ENCODE assay signal across 9 mouse cellular contexts in genomic region chr2:153348100-153348831, GRCm38 (mm10). TPM values are rescaled to one million over a fixed set of nuclear protein-coding genes. Genes with fewer than 3 reads are reported as not detected.
A peak's percentile ranks its signal among the peaks of the same experiment; 100 is the strongest.
DNase-seq lines count a peak whose midpoint lies in the region; ATAC-seq and TF ChIP-seq lines count a peak whose summit lies in the region.
"Had no signal": no experiment of that assay in that cellular context is flagged by ENCODE, and none has a peak within 500 bp of the region (broad histone marks: within the 10 kb centered on the region; RNA-seq: fewer than 3 reads in every experiment).

No protein-coding gene starts in this region.

- 26% methylated on average over 6 of the region's 6 CpGs for WGBS in heart, adult 2 months
- WGBS in forebrain, embryonic 16.5 days: 39% methylated on average over 6 of the region's 6 CpGs
- WGBS in liver, embryonic 16.5 days (ENCODE audit: insufficient replicate concordance): 20% methylated on average over 6 of the region's 6 CpGs

- H3K27me3 ChIP-seq in heart, adult 2 months (ENCODE audit: control insufficient read depth, insufficient read depth, low read length): no peaks in the 10 kb centered on the region
- no peaks in the 10 kb centered on the region for H3K27me3 ChIP-seq in CH12.LX (replicated peaks)
- H3K27me3 ChIP-seq in forebrain, embryonic 16.5 days (replicated peaks; ENCODE audit: control insufficient read depth, insufficient read depth, low read length): no peaks in the 10 kb centered on the region
- H3K27me3 ChIP-seq in liver, embryonic 16.5 days (ENCODE audit: control insufficient read depth, insufficient read depth, low read depth, low read length): no peaks in the 10 kb centered on the region

- peaks cover 34% of the 10 kb centered on the region for H3K36me3 ChIP-seq in heart, adult 2 months (ENCODE audit: control insufficient read depth, insufficient read depth, low read length)
- peaks cover 7 to 11% of the 10 kb centered on the region in 2 experiments for H3K36me3 ChIP-seq in CH12.LX (replicated peaks in 1 of 2; ENCODE audit: control insufficient read depth in 1 of 2, insufficient read depth in 1 of 2, low read length in 1 of 2)
- H3K36me3 ChIP-seq in forebrain, embryonic 16.5 days (ENCODE audit: control insufficient read depth, insufficient read depth): peaks cover 2% of the 10 kb centered on the region; the same call in 1 of the 2 replicates
- peaks cover 9% of the 10 kb centered on the region for H3K36me3 ChIP-seq in liver, embryonic 16.5 days (ENCODE audit: control insufficient read depth, insufficient read depth)

- no peak for DNase-seq in heart, adult 2 months
- DNase-seq in heart, postnatal 4 days: no peak
- peak; percentile 52 for DNase-seq in CH12.LX (ENCODE audit: extremely low read depth)
- DNase-seq in right cerebral cortex, postnatal 36 days (ENCODE audit: low spot score in 2 of 2): no peak
- DNase-seq in cerebellum, adult 8-10 months: no peak
- no peak for DNase-seq in layer of hippocampus, adult 18-20 months (ENCODE audit: low spot score in 2 of 2)
- DNase-seq: cerebellum, adult 11-12 months had no signal

- TF ChIP-seq POLR2A in heart, adult 2 months (IDR thresholded peaks at IDR 0.05; ENCODE audit: insufficient read depth, low read depth, low read length): no peak
- no peak for TF ChIP-seq POLR2A in CH12.LX (IDR thresholded peaks at IDR 0.05; ENCODE audit: low read depth, low read length)

- in situ Hi-C loops in CH12.LX (cut with MboI; ENCODE audit: low pct_ligation_motif_present, low pct_unique_long_range_greater_than_20kb, low sequenced_read_pairs): no loop called here

- peak overlapping the region; percentile 9; the same call in 1 of the 2 replicates for H3K4me3 ChIP-seq in heart, adult 2 months
- peak overlapping the region; percentile 36 to 94 (median 82) for H3K4me3 ChIP-seq in CH12.LX (replicated peaks in 1 of 3; ENCODE audit: low read depth in 2 of 3, low read length in 2 of 3, poor library complexity in 1 of 3)
- H3K4me3 ChIP-seq in forebrain, embryonic 16.5 days (replicated peaks; ENCODE audit: low read length): no peak overlapping the region
- H3K4me3 ChIP-seq in liver, embryonic 16.5 days (ENCODE audit: low read depth, low read length): peak overlapping the region; percentile 95

- no peak for TF ChIP-seq RAD21 in CH12.LX (IDR thresholded peaks at IDR 0.05; ENCODE audit: low read depth, low read length)

- peak overlapping the region; percentile 100 for H3K27ac ChIP-seq in heart, adult 2 months
- H3K27ac ChIP-seq in CH12.LX (ENCODE audit: insufficient read depth, low read depth): no peak overlapping the region; the same call in 1 of the 2 replicates
- H3K27ac ChIP-seq in forebrain, embryonic 16.5 days (ENCODE audit: low read length): no peak overlapping the region
- H3K27ac ChIP-seq in liver, embryonic 16.5 days (ENCODE audit: low read length): peak overlapping the region; percentile 69

- no peaks in the 10 kb centered on the region; the same call in none of the 2 replicates for H3K79me2 ChIP-seq in heart, adult 2 months (replicated peaks; ENCODE audit: control insufficient read depth, insufficient read depth, low read length)
- peaks cover 67% of the 10 kb centered on the region for H3K79me2 ChIP-seq in CH12.LX (replicated peaks; ENCODE audit: control insufficient read depth, extremely low read depth, insufficient read depth, poor library complexity, severe bottlenecking)

- dilution Hi-C loops in CH12.LX (cut with MboI; ENCODE audit: extremely low pct_ligation_motif_present, extremely low pct_unique_long_range_greater_than_20kb, low sequenced_read_pairs): no loop called here

- intact Hi-C loops in heart, adult 2 months (cut with DNase I): loop anchor here (10.0 kb wide), 1 partner anchor 653 kb away; no protein-coding TSS in a partner anchor

- no peak for TF ChIP-seq CTCF in heart, adult 2 months (IDR thresholded peaks at IDR 0.05)
- TF ChIP-seq CTCF in CH12.LX (conservative IDR thresholded peaks at IDR 0.05 in 1 of 2, IDR thresholded peaks at IDR 0.05 in 1 of 2; ENCODE audit: low read depth in 2 of 2, low read length in 2 of 2): no peak

- ATAC-seq in forebrain, embryonic 16.5 days: no peak
- no peak for ATAC-seq in liver, embryonic 16.5 days (ENCODE audit: low read depth)

- no peaks in the 10 kb centered on the region for H3K9me3 ChIP-seq in CH12.LX (replicated peaks; ENCODE audit: low read length)
- no peaks in the 10 kb centered on the region for H3K9me3 ChIP-seq in forebrain, embryonic 16.5 days (ENCODE audit: control insufficient read depth, low read length)
- H3K9me3 ChIP-seq in liver, embryonic 16.5 days (replicated peaks; ENCODE audit: control insufficient read depth, low read length): no peaks in the 10 kb centered on the region

- H3K4me2 ChIP-seq in CH12.LX (ENCODE audit: insufficient read depth, low read depth, poor library complexity, severe bottlenecking): peak overlapping the region; percentile 99
- peak overlapping the region; percentile 83 for H3K4me2 ChIP-seq in forebrain, embryonic 16.5 days (ENCODE audit: low read length)
- peak overlapping the region; percentile 63 for H3K4me2 ChIP-seq in liver, embryonic 16.5 days (ENCODE audit: low read depth, low read length)

- H3K4me1 ChIP-seq in heart, adult 2 months (ENCODE audit: control insufficient read depth, insufficient read depth, low read length): peaks cover 12% of the 10 kb centered on the region
- H3K4me1 ChIP-seq in CH12.LX (ENCODE audit: control insufficient read depth in 1 of 2, insufficient read depth in 2 of 2): peaks cover 4 to 38% of the 10 kb centered on the region in 2 experiments; a peak in 3 of 4 replicates
- H3K4me1 ChIP-seq in forebrain, embryonic 16.5 days (replicated peaks; ENCODE audit: control insufficient read depth, insufficient read depth, low read length): peaks cover 39% of the 10 kb centered on the region
- peaks cover 51% of the 10 kb centered on the region for H3K4me1 ChIP-seq in liver, embryonic 16.5 days (ENCODE audit: control insufficient read depth, low read depth, low read length)

- no peak overlapping the region for H3K9ac ChIP-seq in heart, adult 2 months (ENCODE audit: low read depth, low read length)
- H3K9ac ChIP-seq in CH12.LX (ENCODE audit: insufficient read depth, low read depth): peak overlapping the region; percentile 98
- H3K9ac ChIP-seq in forebrain, embryonic 16.5 days (replicated peaks; ENCODE audit: low read depth, low read length): no peak overlapping the region
- peak overlapping the region; percentile 45 for H3K9ac ChIP-seq in liver, embryonic 16.5 days (ENCODE audit: low read depth, low read length)

- no peak for TF ChIP-seq EP300 in heart, adult 2 months (IDR thresholded peaks at IDR 0.05; ENCODE audit: insufficient read depth, low read depth, low read length)
- TF ChIP-seq EP300 in CH12.LX (IDR thresholded peaks at IDR 0.05; ENCODE audit: low read length): no peak; the same call in 1 of the 2 replicates

TF ChIP-seq in CH12.LX, 34 proteins besides CTCF, POLR2A, EP300 and RAD21:
- TF ChIP-seq JUN (IDR thresholded peaks at IDR 0.05; ENCODE audit: insufficient read depth, low read depth, low read length): no peak
- no peak for TF ChIP-seq ZKSCAN1 (IDR thresholded peaks at IDR 0.05; ENCODE audit: borderline replicate concordance, low read depth, low read length)
- 0 out of 2 replicates have a peak, but pooled peaks have one; percentile 38 for TF ChIP-seq SIN3A (IDR thresholded peaks at IDR 0.05; ENCODE audit: low read length)
- no peak for TF ChIP-seq ELF1 (IDR thresholded peaks at IDR 0.05; ENCODE audit: low read depth, low read length)
- peak; percentile 79; the same call in 1 of the 2 replicates for TF ChIP-seq MYC (IDR thresholded peaks at IDR 0.05; ENCODE audit: low read depth, low read length)
- TF ChIP-seq ETS1 (conservative IDR thresholded peaks at IDR 0.05; ENCODE audit: low read depth, low read length): peak; percentile 64; the same call in 1 of the 2 replicates
- peak; percentile 71; the same call in 1 of the 2 replicates for TF ChIP-seq MXI1 (IDR thresholded peaks at IDR 0.05; ENCODE audit: low read depth, low read length)
- TF ChIP-seq TBP (conservative IDR thresholded peaks at IDR 0.05; ENCODE audit: low read depth, low read length): 0 out of 2 replicates have a peak, but pooled peaks have one; percentile 9
- peak; percentile 75 for TF ChIP-seq MAX (IDR thresholded peaks at IDR 0.05; ENCODE audit: low read length)
- TF ChIP-seq TCF12 (IDR thresholded peaks at IDR 0.05; ENCODE audit: low read depth, low read length): peak; percentile 43; the same call in 1 of the 2 replicates
- TF ChIP-seq BHLHE40 (IDR thresholded peaks at IDR 0.05; ENCODE audit: low read depth, low read length): peak; percentile 83
TF ChIP-seq in CH12.LX: peak in this region for 8.

RNA-seq across cellular contexts. Expression of gene Asxl1, which starts 2.6 kb away (rescaled TPM):
- total RNA-seq in heart, adult 2 months (2021): 10 to 100 TPM; 17.7 to 21.2 TPM
- polyA plus RNA-seq in heart, adult 2 months (2012; rRNA removed): 8.0 and 12.3 TPM in 2 replicates
- total RNA-seq in heart, postnatal 4 days (2021): 10 to 100 TPM; 37.0 to 38.2 TPM
- total RNA-seq in CH12.LX (2012; rRNA removed): 18.0 and 19.0 TPM in 2 replicates
- 12.7 and 13.2 TPM in 2 replicates for total RNA-seq in CH12.LX (2014; rRNA removed)
- 28.3 and 31.1 TPM in 2 replicates for polyA plus RNA-seq in CH12.LX (2012; ENCODE audit: insufficient read length, low read depth)
- 10.9 and 11.3 TPM in 2 replicates for polyA plus RNA-seq in forebrain, embryonic 16.5 days (2015; fragmentation: Nextera tagmentation; extraction: Ambion mirVana)
- polyA plus RNA-seq in liver, embryonic 16.5 days (2015; fragmentation: Nextera tagmentation; extraction: Ambion mirVana): 4.2 and 4.7 TPM in 2 replicates
- 10 to 100 TPM; 30.3 to 31.7 TPM for total RNA-seq in layer of hippocampus, adult 18-20 months (2021)

RNA-seq across cellular contexts. Expression of gene Kif3b, which starts 57.1 kb away (rescaled TPM):
- total RNA-seq in heart, adult 2 months (2021): 1 to 10 TPM; 7.7 to 8.2 TPM
- 3.8 and 6.6 TPM in 2 replicates for polyA plus RNA-seq in heart, adult 2 months (2012; rRNA removed)
- 10 to 100 TPM; 12.9 to 13.4 TPM for total RNA-seq in heart, postnatal 4 days (2021)
- total RNA-seq in CH12.LX (2012; rRNA removed) (9.9 and 10.6 TPM in 2 replicates), CH12.LX (2014; rRNA removed) (8.5 and 9.1 TPM in 2 replicates)
- 15.8 and 16.5 TPM in 2 replicates for polyA plus RNA-seq in CH12.LX (2012; ENCODE audit: insufficient read length, low read depth)
- 21.9 and 24.1 TPM in 2 replicates for polyA plus RNA-seq in forebrain, embryonic 16.5 days (2015; fragmentation: Nextera tagmentation; extraction: Ambion mirVana)
- polyA plus RNA-seq in liver, embryonic 16.5 days (2015; fragmentation: Nextera tagmentation; extraction: Ambion mirVana): 1.9 and 2.1 TPM in 2 replicates
- total RNA-seq in layer of hippocampus, adult 18-20 months (2021): 10 to 100 TPM; 54.2 to 54.8 TPM

Comparison
In these comparisons a context has a peak if more than half of its experiments do, and no peak if none do; other contexts are left out.
1. H3K27ac ChIP-seq: peak in heart, adult 2 months (single experiment) and liver, embryonic 16.5 days (single experiment); none in CH12.LX (single experiment) and forebrain, embryonic 16.5 days (single experiment).
2. H3K9ac ChIP-seq: peak in CH12.LX (single experiment) and liver, embryonic 16.5 days (single experiment); none in heart, adult 2 months (single experiment) and forebrain, embryonic 16.5 days (single experiment).
3. Peak in every context shown above with its lines, with median percentiles within 50 percentile points of each other: H3K4me2 ChIP-seq.